Mouse (Mus musculus): Measurements from ENCODE around the gene Sugct. TPM values are rescaled to one million over a fixed set of nuclear protein-coding genes. Genes with fewer than 3 reads are reported as not detected.

The Sugct gene
- polyA plus RNA-seq, 1 experiment = not detected

DNA sequence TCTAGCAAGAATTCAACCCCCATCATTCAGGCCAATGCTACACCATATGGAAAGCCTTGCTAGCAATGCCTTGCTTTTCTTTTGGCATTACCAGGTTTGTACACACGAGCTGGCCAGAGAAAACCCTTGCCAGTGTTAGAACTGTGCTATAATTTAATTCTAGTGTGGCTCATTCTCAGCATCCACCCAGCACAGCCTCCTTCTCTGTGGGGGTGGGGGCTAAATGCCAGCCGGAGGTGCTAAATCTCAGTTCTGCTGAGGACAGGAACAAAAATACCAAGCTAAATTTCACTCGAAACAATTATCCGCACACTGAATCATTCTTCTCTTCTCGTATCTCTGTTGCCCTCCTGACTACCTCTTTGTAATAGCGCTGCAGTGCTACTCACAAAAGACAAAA, 717.6 kb downstream of the Sugct start:
- TF ChIP-seq POLR2A (IDR thresholded peaks at IDR 0.05; ENCODE audit: insufficient read depth, low read depth, low read length) (no peak), CTCF (IDR thresholded peaks at IDR 0.05; ENCODE audit: insufficient read depth, low read depth, low read length) (no peak)
- 24% methylated on average over 6 of the region's 6 CpGs for WGBS
- H3K4me3 ChIP-seq (ENCODE audit: insufficient read depth, low read depth, low read length) = no peak overlapping the region
- H3K27ac ChIP-seq (ENCODE audit: insufficient read depth, low read depth, low read length) = peak overlapping the region; percentile 86
- H3K4me1 ChIP-seq (ENCODE audit: control insufficient read depth, insufficient read depth, low read length) = no peaks in the 10 kb centered on the region

DNA sequence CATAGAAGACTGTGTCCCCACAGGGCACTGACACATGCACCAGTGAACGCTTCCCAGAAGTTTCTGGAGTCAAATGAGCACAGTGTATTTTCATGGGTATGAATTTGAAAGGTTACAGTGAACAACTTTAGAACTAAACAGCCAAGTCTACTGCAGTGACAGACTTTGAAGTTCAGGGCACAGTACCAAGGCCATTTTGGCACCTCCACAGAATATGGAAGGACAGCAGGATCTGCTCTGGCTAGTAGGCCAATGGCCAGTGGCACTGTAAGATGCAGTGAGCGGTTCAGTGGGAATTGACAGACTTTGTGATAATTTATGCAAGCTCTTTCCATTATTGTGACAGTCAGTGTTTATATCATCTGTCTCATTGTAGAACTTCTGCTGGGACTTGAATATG, 724.1 kb downstream of the Sugct start:
- Histone ChIP-seq H3K4me1 (ENCODE audit: control insufficient read depth, insufficient read depth, low read length) (no peaks in the 10 kb centered on the region), H3K27ac (ENCODE audit: insufficient read depth, low read depth, low read length) (no peak overlapping the region), H3K4me3 (ENCODE audit: insufficient read depth, low read depth, low read length) (no peak overlapping the region)
- no peak for TF ChIP-seq POLR2A (IDR thresholded peaks at IDR 0.05; ENCODE audit: insufficient read depth, low read depth, low read length)
- TF ChIP-seq CTCF (IDR thresholded peaks at IDR 0.05; ENCODE audit: insufficient read depth, low read depth, low read length) = no peak
- 79% methylated on average over 2 of the region's 2 CpGs for WGBS

DNA sequence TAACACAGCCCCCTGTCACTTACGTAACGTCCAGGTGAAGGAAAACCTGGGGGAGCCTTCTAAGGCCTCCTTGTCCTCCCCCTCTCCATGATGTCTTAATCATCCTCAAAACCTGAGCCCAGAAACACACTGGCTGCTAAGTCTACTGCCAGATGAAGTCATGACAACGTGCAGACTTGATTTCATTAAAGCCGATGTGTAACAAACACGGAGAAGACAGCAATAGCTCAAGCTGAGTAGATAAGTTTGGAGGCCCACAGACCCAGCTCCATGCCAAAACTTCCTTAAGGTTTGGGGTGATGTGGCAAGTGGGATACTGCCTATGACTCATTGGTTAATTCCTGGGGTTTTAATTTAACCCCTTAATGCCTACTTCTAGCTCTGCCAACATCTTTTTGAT, 726.4 kb downstream of the Sugct start:
- TF ChIP-seq CTCF (IDR thresholded peaks at IDR 0.05; ENCODE audit: insufficient read depth, low read depth, low read length) (no peak), POLR2A (IDR thresholded peaks at IDR 0.05; ENCODE audit: insufficient read depth, low read depth, low read length) (no peak)
- Histone ChIP-seq H3K27ac (ENCODE audit: insufficient read depth, low read depth, low read length) (no peak overlapping the region), H3K4me1 (ENCODE audit: control insufficient read depth, insufficient read depth, low read length) (no peaks in the 10 kb centered on the region), H3K4me3 (ENCODE audit: insufficient read depth, low read depth, low read length) (no peak overlapping the region)
- 88% methylated on average over 5 of the region's 5 CpGs for WGBS

DNA sequence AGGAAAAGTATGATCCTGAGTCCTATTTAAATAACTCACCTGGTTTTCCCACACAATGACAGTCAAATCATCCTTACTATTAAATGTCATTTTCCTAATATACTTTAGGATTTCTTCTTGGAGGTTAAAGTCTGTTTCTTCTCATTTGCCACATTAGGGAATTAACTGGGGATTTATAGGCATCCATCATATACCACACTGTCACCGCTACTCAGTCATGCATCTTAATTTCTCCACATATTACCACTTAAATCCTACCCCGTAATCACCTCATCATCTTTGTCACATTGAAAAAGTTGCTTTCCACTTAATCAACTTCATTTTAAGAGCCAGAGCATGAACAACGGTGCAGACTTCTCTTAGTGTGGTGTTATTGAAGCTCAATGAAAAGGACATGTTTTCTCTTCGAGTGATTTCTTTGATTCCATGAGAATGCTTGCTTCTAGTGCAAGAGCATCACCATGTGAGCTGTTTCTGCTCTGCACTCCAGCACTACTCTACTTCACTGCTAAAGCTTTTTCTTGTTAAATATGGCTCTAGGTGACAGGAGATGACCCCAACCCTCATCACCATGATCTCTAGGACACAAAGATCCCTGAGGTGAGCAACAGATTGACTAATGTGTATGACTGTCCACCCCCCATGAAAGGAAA, 730.4 kb downstream of the Sugct start:
- TF ChIP-seq POLR2A (IDR thresholded peaks at IDR 0.05; ENCODE audit: insufficient read depth, low read depth, low read length) (no peak), CTCF (IDR thresholded peaks at IDR 0.05; ENCODE audit: insufficient read depth, low read depth, low read length) (no peak)
- Histone ChIP-seq H3K27ac (ENCODE audit: insufficient read depth, low read depth, low read length) (no peak overlapping the region), H3K4me1 (ENCODE audit: control insufficient read depth, insufficient read depth, low read length) (no peaks in the 10 kb centered on the region), H3K4me3 (ENCODE audit: insufficient read depth, low read depth, low read length) (no peak overlapping the region)
- 45% methylated on average over 4 of the region's 4 CpGs for WGBS

DNA sequence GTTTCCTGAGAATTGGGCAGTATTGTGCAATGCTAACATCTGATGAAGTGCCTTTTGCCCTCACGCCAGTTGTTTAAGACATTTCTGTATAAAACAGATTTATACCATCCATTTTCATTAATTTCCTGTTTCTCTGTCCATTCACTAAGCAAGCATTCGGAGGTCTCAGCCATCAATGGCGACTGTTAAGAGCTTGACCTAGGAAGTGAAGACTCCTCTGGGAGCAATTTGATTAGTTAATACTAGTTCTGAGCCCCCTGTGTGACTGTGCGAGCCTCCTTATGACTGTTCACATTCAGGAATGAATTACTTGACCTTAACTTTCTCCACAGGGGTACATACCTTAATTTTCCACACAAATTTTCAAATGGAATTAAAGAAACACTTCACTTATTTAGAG, 743.3 kb downstream of the Sugct start:
- no peaks in the 10 kb centered on the region for H3K4me1 ChIP-seq (ENCODE audit: control insufficient read depth, insufficient read depth, low read length)
- TF ChIP-seq POLR2A (IDR thresholded peaks at IDR 0.05; ENCODE audit: insufficient read depth, low read depth, low read length) (no peak), CTCF (IDR thresholded peaks at IDR 0.05; ENCODE audit: insufficient read depth, low read depth, low read length) (no peak)
- H3K4me3 ChIP-seq (ENCODE audit: insufficient read depth, low read depth, low read length) = no peak overlapping the region
- H3K27ac ChIP-seq (ENCODE audit: insufficient read depth, low read depth, low read length) = no peak overlapping the region
- WGBS = 90% methylated on average over 4 of the region's 4 CpGs

DNA sequence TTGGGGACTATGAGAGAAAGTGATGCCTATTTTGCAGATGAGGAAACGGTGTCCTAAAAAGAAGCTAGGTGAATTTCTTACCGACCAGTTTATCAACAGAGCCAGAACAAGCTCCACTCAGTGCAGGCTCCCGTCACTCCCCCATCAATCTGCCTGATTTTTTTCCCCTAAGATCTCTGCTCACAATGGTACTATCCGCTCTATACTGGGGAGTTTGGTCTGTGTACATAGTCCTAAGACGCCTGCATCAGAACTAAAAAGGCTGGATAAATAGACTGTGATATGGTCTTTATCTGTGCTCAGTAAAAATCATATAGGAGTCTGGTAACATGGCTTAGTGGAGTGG, 755.9 kb downstream of the Sugct start:
- no peak overlapping the region for H3K4me3 ChIP-seq (ENCODE audit: insufficient read depth, low read depth, low read length)
- H3K4me1 ChIP-seq (ENCODE audit: control insufficient read depth, insufficient read depth, low read length) = no peaks in the 10 kb centered on the region
- 96% methylated on average over 5 of the region's 5 CpGs for WGBS
- no peak overlapping the region for H3K27ac ChIP-seq (ENCODE audit: insufficient read depth, low read depth, low read length)
- no peak for TF ChIP-seq POLR2A (IDR thresholded peaks at IDR 0.05; ENCODE audit: insufficient read depth, low read depth, low read length)
- TF ChIP-seq CTCF (IDR thresholded peaks at IDR 0.05; ENCODE audit: insufficient read depth, low read depth, low read length) = no peak

DNA sequence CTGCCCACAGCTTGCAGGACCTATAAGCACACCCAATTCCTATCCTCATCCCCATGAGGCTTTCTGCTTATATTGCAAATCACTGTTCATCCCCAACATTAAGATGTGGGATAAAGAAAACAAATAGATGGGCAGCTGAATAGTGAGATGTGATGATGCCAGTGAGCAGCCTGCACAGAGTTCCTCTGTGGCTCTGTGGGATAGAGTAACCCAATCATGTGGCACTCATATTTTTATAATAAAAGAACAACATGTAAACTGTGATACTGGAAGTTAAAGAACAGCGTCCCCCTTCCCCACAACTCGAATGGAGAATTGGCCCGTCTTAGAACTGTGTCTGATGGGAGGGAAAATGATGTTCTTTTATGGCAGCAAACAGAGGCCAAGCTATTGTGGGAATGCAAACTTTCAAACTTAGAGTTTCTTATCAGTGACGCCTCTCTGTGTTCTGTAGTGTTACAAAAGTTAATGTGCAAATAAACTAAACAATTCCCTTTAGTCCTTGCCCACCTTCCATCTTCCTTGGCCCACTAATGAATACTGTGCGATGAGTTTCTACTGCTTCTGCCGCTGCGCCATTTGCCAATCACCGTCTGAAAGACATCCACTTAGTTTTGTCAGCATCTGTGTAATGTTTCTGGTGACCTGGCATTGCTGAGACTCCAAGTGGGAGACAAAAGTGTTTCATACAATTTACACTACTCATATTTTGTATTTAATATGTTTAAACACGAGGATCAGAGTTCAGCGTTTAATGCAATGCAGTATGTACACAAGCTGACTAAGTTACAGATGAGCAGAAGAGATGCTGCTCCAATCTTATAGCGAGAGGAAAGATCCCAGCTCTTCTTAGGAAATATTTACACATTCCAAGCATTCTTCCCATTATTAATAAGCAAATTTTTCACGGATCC, 756.5 kb downstream of the Sugct start:
- TF ChIP-seq CTCF (IDR thresholded peaks at IDR 0.05; ENCODE audit: insufficient read depth, low read depth, low read length) (no peak), POLR2A (IDR thresholded peaks at IDR 0.05; ENCODE audit: insufficient read depth, low read depth, low read length) (no peak)
- no peak overlapping the region for H3K4me3 ChIP-seq (ENCODE audit: insufficient read depth, low read depth, low read length)
- H3K27ac ChIP-seq (ENCODE audit: insufficient read depth, low read depth, low read length) = no peak overlapping the region
- 93% methylated on average over 12 of the region's 12 CpGs for WGBS
- H3K4me1 ChIP-seq (ENCODE audit: control insufficient read depth, insufficient read depth, low read length) = no peaks in the 10 kb centered on the region

DNA sequence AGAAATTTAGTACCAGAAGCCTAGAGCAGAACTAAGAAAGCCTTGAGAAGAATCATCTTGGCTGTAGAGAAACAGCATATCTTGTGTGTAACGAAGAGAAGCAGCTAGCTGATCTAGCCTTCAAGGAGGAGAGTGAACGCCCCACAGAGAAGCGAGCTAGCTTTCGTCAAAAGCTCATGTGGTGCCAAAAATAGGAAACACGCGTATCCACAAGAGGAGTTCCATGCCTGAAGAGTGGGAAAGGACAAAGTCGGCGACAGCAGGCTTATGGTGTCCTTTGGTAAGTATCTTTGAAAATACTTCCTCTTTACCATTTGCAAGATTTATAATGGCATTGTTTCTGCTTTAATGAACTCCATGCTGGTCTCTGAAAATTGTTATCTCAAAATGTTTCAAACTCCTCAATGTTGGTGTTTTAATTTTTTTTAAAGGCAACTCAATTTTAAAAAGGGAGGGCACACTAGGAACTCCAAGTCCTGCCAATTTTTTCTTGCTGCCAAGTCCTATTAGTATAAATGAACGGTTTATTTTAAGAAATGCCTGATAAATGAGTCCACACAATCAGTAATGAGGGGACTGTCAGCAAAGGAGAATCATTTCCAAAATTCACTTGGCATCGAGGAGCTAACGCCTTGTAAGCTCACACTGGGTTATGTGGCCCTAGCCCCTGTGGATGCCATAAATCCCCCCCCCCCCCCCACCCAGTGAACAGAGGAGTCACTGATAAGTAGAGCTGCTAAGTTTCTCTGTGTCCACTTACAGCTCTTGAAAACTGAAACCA, 757.7 kb downstream of the Sugct start:
- no peak overlapping the region for H3K27ac ChIP-seq (ENCODE audit: insufficient read depth, low read depth, low read length)
- no peak for TF ChIP-seq POLR2A (IDR thresholded peaks at IDR 0.05; ENCODE audit: insufficient read depth, low read depth, low read length)
- no peak for TF ChIP-seq CTCF (IDR thresholded peaks at IDR 0.05; ENCODE audit: insufficient read depth, low read depth, low read length)
- no peaks in the 10 kb centered on the region for H3K4me1 ChIP-seq (ENCODE audit: control insufficient read depth, insufficient read depth, low read length)
- WGBS = 24% methylated on average over 11 of the region's 11 CpGs
- H3K4me3 ChIP-seq (ENCODE audit: insufficient read depth, low read depth, low read length) = no peak overlapping the region

DNA sequence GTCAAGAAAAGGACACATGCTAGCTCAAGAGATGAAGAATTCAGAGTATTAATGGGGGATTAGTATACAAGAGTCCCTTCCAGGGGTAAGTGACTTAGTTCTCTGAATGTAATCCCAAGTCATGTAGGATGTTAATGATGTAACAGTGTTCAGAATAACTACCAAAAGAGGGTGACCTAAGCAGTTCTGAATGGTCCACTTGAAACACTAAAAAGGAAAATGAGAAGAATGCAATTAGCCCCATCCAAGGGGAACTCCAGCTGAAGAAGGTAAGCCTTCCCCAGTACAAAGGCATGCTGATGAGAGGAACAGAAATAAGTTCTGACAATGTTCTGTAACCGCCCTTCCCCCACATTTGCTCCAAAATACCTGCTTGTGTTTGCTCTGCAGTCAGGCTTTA, 760.3 kb downstream of the Sugct start:
- Histone ChIP-seq H3K4me3 (ENCODE audit: insufficient read depth, low read depth, low read length) (no peak overlapping the region), H3K27ac (ENCODE audit: insufficient read depth, low read depth, low read length) (no peak overlapping the region), H3K4me1 (ENCODE audit: control insufficient read depth, insufficient read depth, low read length) (no peaks in the 10 kb centered on the region)
- 92% methylated on average over 1 of the region's 1 CpGs for WGBS
- no peak for TF ChIP-seq CTCF (IDR thresholded peaks at IDR 0.05; ENCODE audit: insufficient read depth, low read depth, low read length)
- no peak for TF ChIP-seq POLR2A (IDR thresholded peaks at IDR 0.05; ENCODE audit: insufficient read depth, low read depth, low read length)
